Mouse (Mus musculus): ENCODE measurements around the gene Noa1. TPM values are rescaled to one million over a fixed set of nuclear protein-coding genes. Genes with fewer than 3 reads are reported as not detected.

The Noa1 gene
- polyA plus RNA-seq (2011; ENCODE audit: insufficient read depth, insufficient read length, low read depth, missing spikeins) = 17.0 and 22.5 TPM in 2 replicates

GRCm38 (mm10) chr5:77309924-77310772 is at the start of gene Noa1, which contains the start of gene Polr2b:
Gene Noa1, minus strand, starts transcription at chr5:77310084.
Gene Polr2b, plus strand, starts transcription at chr5:77310147.
- Histone ChIP-seq H3K9ac (ENCODE audit: low read depth, poor library complexity, severe bottlenecking) (peak within 1 kb of the TSS; percentile 76), H3K4me1 (ENCODE audit: control insufficient read depth, insufficient read depth, low read length) (peaks cover 2% of the 10 kb centered on the region), H3K27ac (ENCODE audit: insufficient read depth, low read length) (no peak within 1 kb of the TSS), H3K4me3 (ENCODE audit: low read depth, low read length) (peak within 1 kb of the TSS; percentile 91), H3K9me3 (replicated peaks; ENCODE audit: control insufficient read depth, insufficient read depth, low read length, poor library complexity, severe bottlenecking) (no peaks in the 10 kb centered on the region), H3K36me3 (ENCODE audit: control insufficient read depth, insufficient read depth, low read length, poor library complexity, severe bottlenecking) (peaks cover 18% of the 10 kb centered on the region), H3K27me3 (ENCODE audit: control insufficient read depth, insufficient read depth, low read length, poor library complexity, severe bottlenecking) (no peaks in the 10 kb centered on the region)
- TF ChIP-seq EP300 (IDR thresholded peaks at IDR 0.05; ENCODE audit: insufficient read depth, low read depth, low read length) (no peak), POLR2A (IDR thresholded peaks at IDR 0.05; ENCODE audit: insufficient read depth, low read length) (peak; percentile 92)

GRCm38 (mm10) chr5:77358347-77358746 is 48.5 kb upstream of the Noa1 start:
- Histone ChIP-seq H3K27me3 (ENCODE audit: control insufficient read depth, insufficient read depth, low read length, poor library complexity, severe bottlenecking) (no peaks in the 10 kb centered on the region), H3K9me3 (replicated peaks; ENCODE audit: control insufficient read depth, insufficient read depth, low read length, poor library complexity, severe bottlenecking) (no peaks in the 10 kb centered on the region), H3K4me1 (ENCODE audit: control insufficient read depth, insufficient read depth, low read length) (peaks cover 4% of the 10 kb centered on the region), H3K4me3 (ENCODE audit: low read depth, low read length) (peak overlapping the region; percentile 47), H3K36me3 (ENCODE audit: control insufficient read depth, insufficient read depth, low read length, poor library complexity, severe bottlenecking) (no peaks in the 10 kb centered on the region), H3K9ac (ENCODE audit: low read depth, poor library complexity, severe bottlenecking) (peak overlapping the region; percentile 30), H3K27ac (ENCODE audit: insufficient read depth, low read length) (no peak overlapping the region)
- TF ChIP-seq CTCF (IDR thresholded peaks at IDR 0.05; ENCODE audit: low read depth, low read length) = no peak
- no peak for TF ChIP-seq POLR2A (IDR thresholded peaks at IDR 0.05; ENCODE audit: insufficient read depth, low read length)

DNA sequence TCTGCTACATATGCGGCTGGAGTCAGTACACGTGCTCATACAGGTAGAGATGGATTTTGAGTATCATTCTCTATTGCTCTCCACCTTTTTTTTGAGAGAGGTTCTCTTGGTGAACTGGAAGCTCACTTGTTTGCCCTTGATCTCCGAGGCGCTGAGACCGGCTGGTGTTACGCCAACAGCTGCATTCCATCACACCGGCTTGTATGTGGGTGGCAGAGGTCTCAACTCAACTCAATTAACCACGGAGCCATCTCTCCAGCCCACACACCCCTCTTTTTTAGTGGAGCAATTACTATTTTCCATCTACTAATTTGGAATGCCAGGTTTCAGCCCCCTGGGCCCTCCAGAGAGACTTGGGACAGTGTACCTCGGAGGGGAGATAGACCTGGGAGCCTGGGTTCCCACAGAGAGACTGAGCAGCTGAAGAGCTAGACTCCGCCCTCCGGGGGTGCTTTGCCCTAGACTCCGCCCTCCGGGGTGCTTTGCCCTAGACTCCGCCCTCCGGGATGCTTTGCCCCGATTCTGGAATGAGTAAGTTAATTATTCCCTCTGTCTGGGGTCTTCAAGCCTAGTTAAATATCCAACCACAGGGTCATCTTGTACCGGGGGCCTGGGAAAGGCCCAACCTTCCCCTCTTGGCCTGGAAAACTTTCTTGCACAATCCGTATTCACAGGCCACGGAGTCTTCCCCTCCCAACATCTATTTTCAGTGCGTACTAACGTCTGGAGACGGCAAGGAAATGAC is 47.7 kb upstream of the Noa1 start:
- TF ChIP-seq EP300 (IDR thresholded peaks at IDR 0.05; ENCODE audit: insufficient read depth, low read depth, low read length) (no peak), CTCF (IDR thresholded peaks at IDR 0.05; ENCODE audit: low read depth, low read length) (no peak), POLR2A (IDR thresholded peaks at IDR 0.05; ENCODE audit: insufficient read depth, low read length) (no peak)
- Histone ChIP-seq H3K36me3 (ENCODE audit: control insufficient read depth, insufficient read depth, low read length, poor library complexity, severe bottlenecking) (no peaks in the 10 kb centered on the region), H3K27ac (ENCODE audit: insufficient read depth, low read length) (no peak overlapping the region), H3K9ac (ENCODE audit: low read depth, poor library complexity, severe bottlenecking) (peak overlapping the region; percentile 30; the same call in 1 of the 2 replicates), H3K9me3 (replicated peaks; ENCODE audit: control insufficient read depth, insufficient read depth, low read length, poor library complexity, severe bottlenecking) (no peaks in the 10 kb centered on the region), H3K4me1 (ENCODE audit: control insufficient read depth, insufficient read depth, low read length) (peaks cover 4% of the 10 kb centered on the region), H3K4me3 (ENCODE audit: low read depth, low read length) (peak overlapping the region; percentile 56), H3K27me3 (ENCODE audit: control insufficient read depth, insufficient read depth, low read length, poor library complexity, severe bottlenecking) (no peaks in the 10 kb centered on the region)

DNA sequence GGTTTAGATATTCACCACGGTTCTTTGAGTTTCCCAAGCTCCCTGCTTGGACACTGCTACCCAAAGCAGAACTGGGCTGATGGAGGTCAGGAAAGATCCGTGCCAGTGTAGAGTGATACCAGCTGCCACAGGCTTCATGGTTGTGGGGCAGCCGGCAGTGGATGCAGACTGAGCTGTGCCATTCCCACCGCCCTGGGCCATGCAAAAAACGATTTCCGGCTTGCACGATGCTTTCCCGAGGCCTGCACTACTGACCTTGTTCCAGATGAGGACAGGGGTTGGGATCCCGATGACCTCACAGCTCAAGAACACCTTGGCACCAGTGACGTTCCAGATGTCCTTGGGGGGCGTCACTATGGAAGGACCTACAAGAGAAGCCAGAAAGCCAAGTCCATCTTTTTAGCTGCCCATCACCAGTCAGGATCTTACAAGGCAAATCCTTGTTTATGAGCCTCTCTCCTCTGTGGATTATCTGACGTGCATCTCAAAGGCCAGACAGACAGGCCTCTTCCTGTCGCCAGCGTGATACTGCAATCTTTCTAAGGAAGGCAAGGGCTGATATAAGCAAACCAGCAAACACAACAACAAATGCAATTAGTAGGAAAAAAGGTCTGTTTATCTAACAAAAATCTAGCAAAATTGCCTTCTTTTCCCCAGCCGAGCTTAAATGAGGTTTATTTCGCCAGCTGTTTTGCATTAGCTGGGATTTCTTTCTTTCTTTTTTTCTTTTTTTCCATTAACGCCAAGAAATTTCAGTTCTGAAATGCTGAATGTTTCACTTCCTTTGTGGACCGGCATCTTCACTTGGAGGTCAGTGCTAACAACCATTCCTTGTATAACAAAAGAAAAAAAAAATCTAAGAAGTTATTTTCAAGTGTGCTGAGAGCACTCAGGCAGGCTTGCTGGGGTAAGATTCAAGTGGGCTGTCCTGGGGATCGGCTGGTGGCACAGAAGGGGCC is 45.7 kb upstream of the Noa1 start:
- Histone ChIP-seq H3K9ac (ENCODE audit: low read depth, poor library complexity, severe bottlenecking) (no peak overlapping the region), H3K36me3 (ENCODE audit: control insufficient read depth, insufficient read depth, low read length, poor library complexity, severe bottlenecking) (no peaks in the 10 kb centered on the region), H3K27me3 (ENCODE audit: control insufficient read depth, insufficient read depth, low read length, poor library complexity, severe bottlenecking) (no peaks in the 10 kb centered on the region), H3K9me3 (replicated peaks; ENCODE audit: control insufficient read depth, insufficient read depth, low read length, poor library complexity, severe bottlenecking) (no peaks in the 10 kb centered on the region), H3K27ac (ENCODE audit: insufficient read depth, low read length) (no peak overlapping the region), H3K4me1 (ENCODE audit: control insufficient read depth, insufficient read depth, low read length) (peaks cover 4% of the 10 kb centered on the region), H3K4me3 (ENCODE audit: low read depth, low read length) (no peak overlapping the region)
- TF ChIP-seq POLR2A (IDR thresholded peaks at IDR 0.05; ENCODE audit: insufficient read depth, low read length) = no peak
- no peak for TF ChIP-seq EP300 (IDR thresholded peaks at IDR 0.05; ENCODE audit: insufficient read depth, low read depth, low read length)
- TF ChIP-seq CTCF (IDR thresholded peaks at IDR 0.05; ENCODE audit: low read depth, low read length) = no peak

DNA sequence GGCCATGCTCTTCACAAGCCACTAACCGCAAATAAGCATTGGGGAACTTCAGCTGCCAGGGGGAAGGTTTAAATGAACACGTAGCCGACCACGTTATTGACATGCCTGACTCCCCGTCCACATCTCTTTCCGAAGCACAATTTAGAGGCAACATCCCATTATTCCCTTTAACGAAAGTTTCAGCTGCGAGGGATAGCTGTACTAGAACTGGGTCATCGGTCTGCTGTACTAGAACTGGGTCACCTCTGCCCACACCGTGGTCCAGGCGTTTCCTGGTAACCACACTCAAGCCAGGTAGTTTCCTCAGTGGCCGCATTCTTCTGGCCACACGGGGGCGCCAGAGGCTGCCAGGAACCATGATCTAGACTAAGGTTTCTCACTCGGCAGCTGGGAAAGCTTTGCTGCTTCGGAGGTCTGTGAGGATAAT is 44.5 kb upstream of the Noa1 start:
- TF ChIP-seq POLR2A (IDR thresholded peaks at IDR 0.05; ENCODE audit: insufficient read depth, low read length) = no peak
- no peak for TF ChIP-seq EP300 (IDR thresholded peaks at IDR 0.05; ENCODE audit: insufficient read depth, low read depth, low read length)
- peak; percentile 87 for TF ChIP-seq CTCF (IDR thresholded peaks at IDR 0.05; ENCODE audit: low read depth, low read length)
- Histone ChIP-seq H3K27me3 (ENCODE audit: control insufficient read depth, insufficient read depth, low read length, poor library complexity, severe bottlenecking) (no peaks in the 10 kb centered on the region), H3K4me1 (ENCODE audit: control insufficient read depth, insufficient read depth, low read length) (peaks cover 2% of the 10 kb centered on the region), H3K27ac (ENCODE audit: insufficient read depth, low read length) (no peak overlapping the region), H3K9me3 (replicated peaks; ENCODE audit: control insufficient read depth, insufficient read depth, low read length, poor library complexity, severe bottlenecking) (no peaks in the 10 kb centered on the region), H3K9ac (ENCODE audit: low read depth, poor library complexity, severe bottlenecking) (no peak overlapping the region), H3K36me3 (ENCODE audit: control insufficient read depth, insufficient read depth, low read length, poor library complexity, severe bottlenecking) (no peaks in the 10 kb centered on the region), H3K4me3 (ENCODE audit: low read depth, low read length) (no peak overlapping the region)
